Mouse (Mus musculus): ENCODE measurements around the gene Ttll11. TPM values are rescaled to one million over a fixed set of nuclear protein-coding genes. Genes with fewer than 3 reads are reported as not detected.

The Ttll11 gene
- total and polyA plus RNA-seq, 2 experiments from 2014 or later, result 1.7 to 5.0 TPM

GRCm38 (mm10) chr2:35965883-35966513, 13.7 kb downstream of the Ttll11 start:
- Histone ChIP-seq H3K9ac (replicated peaks; ENCODE audit: low read depth, low read length) (no peak overlapping the region), H3K4me2 (ENCODE audit: low read depth, low read length) (no peak overlapping the region), H3K4me1 (ENCODE audit: control insufficient read depth, insufficient read depth) (no peaks in the 10 kb centered on the region), H3K27ac (ENCODE audit: low read depth) (no peak overlapping the region), H3K27me3 (ENCODE audit: control insufficient read depth, insufficient read depth, low read length) (no peaks in the 10 kb centered on the region), H3K36me3 (replicated peaks; ENCODE audit: control insufficient read depth, insufficient read depth, low read length) (no peaks in the 10 kb centered on the region), H3K9me3 (replicated peaks; ENCODE audit: control insufficient read depth, low read length) (no peaks in the 10 kb centered on the region), H3K4me3 (ENCODE audit: low read depth, low read length) (no peak overlapping the region)
- ATAC-seq (ENCODE audit: insufficient read depth, low read depth) (no peak), DNase-seq (ENCODE audit: low spot score) (no peak)
- WGBS, result 58% methylated on average over 10 of the region's 10 CpGs
- TF ChIP-seq CTCF (IDR thresholded peaks at IDR 0.05; ENCODE audit: low read depth) (no peak), EP300 (IDR thresholded peaks at IDR 0.05; ENCODE audit: low read depth) (no peak)

GRCm38 (mm10) chr2:35963280-35963679, 16.4 kb downstream of the Ttll11 start:
- Histone ChIP-seq H3K4me1 (ENCODE audit: control insufficient read depth, insufficient read depth) (no peaks in the 10 kb centered on the region), H3K27me3 (ENCODE audit: control insufficient read depth, insufficient read depth, low read length) (no peaks in the 10 kb centered on the region), H3K27ac (ENCODE audit: low read depth) (no peak overlapping the region), H3K9me3 (replicated peaks; ENCODE audit: control insufficient read depth, low read length) (no peaks in the 10 kb centered on the region), H3K4me2 (ENCODE audit: low read depth, low read length) (no peak overlapping the region), H3K36me3 (replicated peaks; ENCODE audit: control insufficient read depth, insufficient read depth, low read length) (no peaks in the 10 kb centered on the region), H3K4me3 (ENCODE audit: low read depth, low read length) (no peak overlapping the region), H3K9ac (replicated peaks; ENCODE audit: low read depth, low read length) (no peak overlapping the region)
- TF ChIP-seq EP300 (IDR thresholded peaks at IDR 0.05; ENCODE audit: low read depth) (no peak), CTCF (IDR thresholded peaks at IDR 0.05; ENCODE audit: low read depth) (no peak)
- WGBS, result 73% methylated on average over 2 of the region's 2 CpGs
- ATAC-seq (ENCODE audit: insufficient read depth, low read depth) (no peak), DNase-seq (ENCODE audit: low spot score) (no peak)

GRCm38 (mm10) chr2:35961593-35962127, 18.1 kb downstream of the Ttll11 start:
- Histone ChIP-seq H3K27me3 (ENCODE audit: control insufficient read depth, insufficient read depth, low read length) (no peaks in the 10 kb centered on the region), H3K4me3 (ENCODE audit: low read depth, low read length) (no peak overlapping the region), H3K9me3 (replicated peaks; ENCODE audit: control insufficient read depth, low read length) (no peaks in the 10 kb centered on the region), H3K27ac (ENCODE audit: low read depth) (no peak overlapping the region), H3K36me3 (replicated peaks; ENCODE audit: control insufficient read depth, insufficient read depth, low read length) (no peaks in the 10 kb centered on the region), H3K4me2 (ENCODE audit: low read depth, low read length) (no peak overlapping the region), H3K9ac (replicated peaks; ENCODE audit: low read depth, low read length) (no peak overlapping the region), H3K4me1 (ENCODE audit: control insufficient read depth, insufficient read depth) (no peaks in the 10 kb centered on the region)
- no peak for DNase-seq (ENCODE audit: low spot score)
- WGBS, result 82% methylated on average over 3 of the region's 3 CpGs
- no peak for TF ChIP-seq EP300 (IDR thresholded peaks at IDR 0.05; ENCODE audit: low read depth)
- TF ChIP-seq CTCF (IDR thresholded peaks at IDR 0.05; ENCODE audit: low read depth), result no peak
- ATAC-seq (ENCODE audit: insufficient read depth, low read depth), result no peak

GRCm38 (mm10) chr2:35957471-35958140, 22.1 kb downstream of the Ttll11 start:
- 69% methylated on average over 7 of the region's 7 CpGs for WGBS
- H3K27me3 ChIP-seq (ENCODE audit: control insufficient read depth, insufficient read depth, low read length), result no peaks in the 10 kb centered on the region
- no peak for ATAC-seq (ENCODE audit: insufficient read depth, low read depth)

GRCm38 (mm10) chr2:35955211-35955610, 24.5 kb downstream of the Ttll11 start:
- no peak overlapping the region for H3K27ac ChIP-seq (ENCODE audit: low read depth)
- 39% methylated on average over 5 of the region's 5 CpGs for WGBS
- ATAC-seq (ENCODE audit: insufficient read depth, low read depth), result no peak

More at GRCm38 (mm10) chr2:35957471-35958140, 22.1 kb downstream of the Ttll11 start:
- DNase-seq (ENCODE audit: low spot score), result no peak
- no peaks in the 10 kb centered on the region for H3K36me3 ChIP-seq (replicated peaks; ENCODE audit: control insufficient read depth, insufficient read depth, low read length)
- H3K9me3 ChIP-seq (replicated peaks; ENCODE audit: control insufficient read depth, low read length), result no peaks in the 10 kb centered on the region
- TF ChIP-seq CTCF (IDR thresholded peaks at IDR 0.05; ENCODE audit: low read depth), result no peak
- no peak for TF ChIP-seq EP300 (IDR thresholded peaks at IDR 0.05; ENCODE audit: low read depth)
- H3K4me3 ChIP-seq (ENCODE audit: low read depth, low read length), result no peak overlapping the region
- no peak overlapping the region for H3K9ac ChIP-seq (replicated peaks; ENCODE audit: low read depth, low read length)
- H3K4me2 ChIP-seq (ENCODE audit: low read depth, low read length), result no peak overlapping the region
- no peak overlapping the region for H3K27ac ChIP-seq (ENCODE audit: low read depth)
- no peaks in the 10 kb centered on the region for H3K4me1 ChIP-seq (ENCODE audit: control insufficient read depth, insufficient read depth)

More at GRCm38 (mm10) chr2:35955211-35955610, 24.5 kb downstream of the Ttll11 start:
- H3K4me1 ChIP-seq (ENCODE audit: control insufficient read depth, insufficient read depth), result no peaks in the 10 kb centered on the region
- H3K36me3 ChIP-seq (replicated peaks; ENCODE audit: control insufficient read depth, insufficient read depth, low read length), result no peaks in the 10 kb centered on the region
- H3K4me2 ChIP-seq (ENCODE audit: low read depth, low read length), result no peak overlapping the region
- H3K27me3 ChIP-seq (ENCODE audit: control insufficient read depth, insufficient read depth, low read length), result no peaks in the 10 kb centered on the region
- DNase-seq (ENCODE audit: low spot score), result no peak
- H3K4me3 ChIP-seq (ENCODE audit: low read depth, low read length), result no peak overlapping the region
- TF ChIP-seq CTCF (IDR thresholded peaks at IDR 0.05; ENCODE audit: low read depth) (no peak), EP300 (IDR thresholded peaks at IDR 0.05; ENCODE audit: low read depth) (no peak)
- no peaks in the 10 kb centered on the region for H3K9me3 ChIP-seq (replicated peaks; ENCODE audit: control insufficient read depth, low read length)
- no peak overlapping the region for H3K9ac ChIP-seq (replicated peaks; ENCODE audit: low read depth, low read length)
